Mouse (Mus musculus) urinary bladder, postnatal 36 days (tissue): ENCODE results near the gene Stoml3.
A peak's percentile ranks its signal among the peaks of the same experiment; 100 is the strongest.

Experiments used
- DNase-seq, 2 experiments: peaks; one replicate each; pipeline ENCODE4 v3.0.0; 2022; ENCODE audit warnings: low spot score in 2 of 2, mixed read lengths in 1 of 2

Gene Stoml3

DNA sequence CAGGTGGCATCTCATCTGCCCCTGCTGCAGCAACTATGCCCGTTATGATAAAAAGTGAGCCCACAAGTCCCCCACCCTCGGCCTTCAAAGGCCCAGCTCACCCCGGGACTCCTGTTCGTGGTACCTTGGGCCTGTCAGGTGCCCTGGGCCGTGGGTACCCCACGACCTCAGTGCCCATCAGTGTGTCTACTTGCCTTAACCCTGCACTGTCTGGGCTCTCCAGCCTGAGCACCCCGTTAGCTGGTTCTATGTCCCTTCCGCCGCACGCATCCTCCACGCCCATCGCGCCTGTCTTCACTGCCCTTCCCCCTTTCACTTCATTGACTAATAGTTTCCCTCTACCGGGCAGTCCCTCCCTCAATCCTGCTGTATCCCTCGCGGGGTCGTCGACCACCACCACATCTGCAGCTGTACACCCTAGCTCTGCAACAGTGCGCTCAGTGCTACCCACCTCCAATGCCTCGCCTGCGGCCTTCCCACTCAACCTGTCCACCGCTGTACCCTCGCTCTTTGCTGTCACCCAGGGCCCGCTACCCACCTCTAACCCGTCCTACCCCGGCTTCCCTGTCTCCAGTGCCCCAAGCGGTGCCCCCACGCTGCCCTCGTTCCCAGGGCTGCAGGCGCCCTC lies 9.9 kb upstream of the Stoml3 start:
- DNase-seq: no peak

DNA sequence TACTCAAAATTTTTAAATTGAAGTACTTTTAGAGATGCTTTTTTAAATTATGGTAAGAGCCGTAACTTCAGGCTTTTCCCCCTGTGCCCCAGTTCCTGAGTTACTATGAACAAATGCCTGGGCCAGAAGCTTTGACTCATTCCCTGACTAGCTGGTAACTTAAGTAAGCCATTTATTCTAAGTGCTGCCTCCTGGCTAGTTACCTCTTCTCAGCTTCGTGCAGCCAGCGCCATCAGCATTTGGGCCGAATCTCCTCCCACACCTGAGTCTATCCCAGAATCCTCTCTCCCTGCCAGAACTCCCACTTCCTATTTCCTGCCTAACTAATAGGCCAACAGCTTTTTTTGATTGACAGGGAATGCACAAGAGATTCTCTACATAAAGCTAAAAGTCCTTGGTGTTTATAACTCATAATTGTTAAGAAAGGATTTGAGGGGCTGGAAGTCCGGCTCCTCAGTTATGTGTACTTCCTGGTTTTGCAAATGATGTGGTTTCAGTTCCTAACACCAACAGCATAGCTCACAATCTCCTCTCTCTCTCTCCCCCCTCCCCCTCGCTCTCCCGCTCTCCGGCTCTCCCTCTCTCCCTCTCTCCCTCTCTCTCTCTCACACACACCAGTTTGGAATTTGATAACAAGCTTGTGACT lies 4.9 kb upstream of the Stoml3 start:
- DNase-seq: no peak

DNA sequence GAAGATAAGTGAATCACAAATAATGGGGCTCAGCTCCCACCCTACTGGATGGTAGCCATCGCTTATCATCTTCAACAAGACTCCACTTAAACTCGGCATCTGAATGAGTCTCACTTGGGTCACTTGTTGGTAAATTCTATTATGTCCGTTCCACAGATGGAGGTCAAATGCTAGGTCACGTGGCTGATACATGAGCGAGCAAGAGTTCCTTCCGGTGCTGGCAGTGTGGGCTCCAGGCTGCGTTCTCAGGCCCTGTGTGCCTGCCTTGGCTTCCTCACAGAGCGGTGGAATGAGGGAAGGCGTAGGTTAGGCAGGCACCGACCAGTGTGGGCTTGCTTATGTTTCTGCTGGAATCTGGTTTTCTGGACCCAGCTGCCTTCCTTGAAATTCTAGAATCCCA lies 1.9 kb upstream of the Stoml3 start:
- no peak for DNase-seq

DNA sequence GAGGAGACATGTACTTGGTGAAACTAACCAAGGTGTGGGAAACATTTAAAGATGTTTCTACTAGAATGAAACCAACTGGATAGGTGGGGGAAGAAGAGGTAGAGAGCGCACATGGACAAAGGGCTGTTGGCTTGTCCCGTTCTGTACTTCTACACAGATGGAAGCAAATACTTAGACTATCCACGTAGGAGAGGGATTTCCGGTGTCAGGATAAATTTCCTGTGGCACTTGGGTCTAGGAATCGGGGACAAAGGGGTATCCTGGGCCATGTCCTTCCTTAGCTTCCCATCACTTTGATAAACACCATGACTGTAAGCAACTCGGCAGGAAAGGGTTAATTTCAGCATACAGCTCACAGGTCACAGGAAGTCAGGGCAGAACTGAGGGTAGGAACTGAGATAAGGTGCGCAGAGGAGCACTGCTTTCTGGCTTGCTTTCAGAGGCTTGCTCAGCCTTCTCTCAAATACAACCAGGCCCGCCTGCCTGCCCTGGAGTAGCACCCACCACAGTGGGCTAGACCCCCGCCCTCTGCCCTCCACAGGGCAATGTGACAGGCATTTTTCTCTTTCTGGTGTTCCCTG lies 1.4 kb upstream of the Stoml3 start:
- DNase-seq: no peak

DNA sequence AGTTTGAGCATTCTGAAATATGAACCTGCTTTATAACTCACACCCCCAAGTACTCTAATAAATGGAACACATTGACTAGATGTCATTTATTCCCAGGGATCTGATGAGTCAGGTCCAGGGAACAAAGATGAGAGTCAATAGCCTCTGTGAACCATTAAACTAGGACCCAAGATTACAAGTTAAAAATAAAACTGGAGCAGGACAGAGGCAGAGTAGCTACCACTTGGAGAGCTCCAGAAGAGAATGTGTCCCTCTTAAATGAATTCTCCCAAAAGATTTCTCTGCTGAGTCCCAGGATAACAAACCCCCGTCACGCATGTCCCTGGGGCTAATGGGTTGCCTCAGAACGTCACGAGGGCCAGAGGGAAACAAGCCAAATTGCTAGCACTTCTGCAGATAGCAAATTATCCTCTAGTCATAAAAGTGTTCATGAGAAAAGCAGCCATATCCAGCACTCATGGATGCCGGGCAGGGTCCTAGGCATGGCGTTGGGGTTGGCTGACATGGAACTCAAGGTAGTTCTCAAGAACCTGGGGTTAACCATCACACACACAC lies 10.0 kb downstream of the Stoml3 start:
- no peak for DNase-seq

DNA sequence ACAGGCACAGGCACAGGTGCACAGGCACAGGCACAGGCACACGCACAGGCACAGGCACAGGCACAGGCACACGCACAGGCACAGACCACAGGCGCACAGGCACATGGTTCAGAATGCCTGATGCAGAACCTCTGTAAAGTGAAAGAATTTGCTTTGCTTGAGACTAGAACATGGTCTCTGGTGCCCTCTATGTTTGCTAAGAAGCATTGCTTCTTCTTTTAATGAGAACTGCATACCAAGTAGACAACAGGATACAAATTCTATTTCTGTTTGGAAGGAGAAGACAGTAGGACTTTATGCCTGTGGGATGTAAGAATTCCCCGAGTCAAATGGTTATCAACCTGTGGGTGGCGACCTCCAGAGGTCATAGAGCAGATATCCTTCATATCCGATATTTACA lies 14.0 kb downstream of the Stoml3 start:
- DNase-seq: no peak

DNA sequence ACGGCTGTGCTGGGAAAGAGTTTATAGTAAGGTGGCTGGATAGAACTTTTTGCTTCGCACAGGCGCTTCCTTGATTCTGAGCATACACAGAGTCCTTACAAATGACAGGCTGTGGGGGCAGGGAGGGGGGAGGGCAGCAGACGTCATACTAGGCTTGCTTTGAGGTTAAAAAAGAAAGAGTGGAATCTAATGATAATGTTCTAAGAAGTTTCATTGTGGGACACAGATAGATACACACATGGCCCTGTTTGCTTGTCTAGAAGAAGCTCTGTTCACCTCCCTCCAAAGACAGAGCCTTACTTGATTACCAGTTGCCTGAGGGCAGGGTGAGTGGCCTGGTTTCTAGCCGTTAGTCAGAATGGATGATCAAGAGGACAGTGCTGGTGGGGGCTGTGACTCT lies 24.6 kb downstream of the Stoml3 start:
- DNase-seq: no peak

DNA sequence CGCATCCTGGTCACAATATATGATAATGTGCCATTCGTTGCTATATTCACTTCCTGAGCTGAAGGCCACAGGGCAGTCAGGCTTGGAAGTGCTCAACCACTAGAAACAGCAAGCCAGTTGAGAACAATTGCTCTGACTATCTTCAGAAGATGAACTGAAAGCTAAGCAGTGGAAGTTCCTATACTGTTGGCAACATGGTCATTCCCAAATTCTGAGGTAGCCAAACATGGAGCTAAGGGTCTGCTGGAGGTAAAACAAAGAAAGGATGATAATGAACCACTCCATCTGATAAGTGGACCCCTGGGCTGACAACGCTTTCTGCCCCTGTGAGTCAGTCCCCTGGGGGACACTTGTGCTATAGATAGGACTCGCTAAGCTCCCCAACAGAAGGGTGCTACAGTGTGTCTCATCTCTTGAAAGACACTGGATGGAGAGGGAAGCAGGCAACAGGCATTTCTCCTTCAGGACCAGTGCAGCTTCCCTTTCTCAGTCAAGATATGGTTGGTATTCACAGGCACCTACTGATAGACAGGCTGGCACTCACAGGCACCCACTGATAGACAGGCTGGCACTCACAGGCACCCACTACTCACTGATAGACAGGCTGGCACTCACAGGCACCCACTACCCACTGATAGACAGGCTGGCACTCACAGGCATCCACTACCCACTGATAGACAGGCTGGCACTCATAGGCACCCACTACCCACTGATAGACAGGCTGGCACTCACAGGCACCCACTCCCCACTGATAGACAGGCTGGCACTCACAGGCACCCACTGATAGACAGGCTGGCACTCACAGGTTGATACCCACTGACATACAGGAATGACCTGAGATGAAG lies 26.0 kb downstream of the Stoml3 start:
- no peak for DNase-seq

DNA sequence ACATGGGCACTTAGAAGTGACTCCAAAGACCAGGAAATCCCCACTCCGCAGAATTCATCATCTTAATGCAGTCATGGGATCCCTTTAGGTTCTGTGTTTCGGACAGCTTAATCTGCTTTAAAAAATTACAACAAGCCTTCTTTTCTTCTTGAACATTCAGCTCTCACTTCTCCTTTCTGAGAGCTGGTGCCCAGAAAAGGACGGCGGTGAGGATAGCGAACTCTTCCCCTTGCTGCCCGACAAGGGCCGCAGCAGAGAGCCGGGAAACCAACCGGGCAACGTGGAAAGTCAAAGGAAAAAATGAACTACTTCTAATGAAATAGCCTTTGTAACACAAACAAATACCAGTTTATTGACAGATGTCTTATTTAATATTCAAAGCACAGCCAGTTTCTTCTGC lies 34.3 kb downstream of the Stoml3 start:
- DNase-seq: no peak

DNA sequence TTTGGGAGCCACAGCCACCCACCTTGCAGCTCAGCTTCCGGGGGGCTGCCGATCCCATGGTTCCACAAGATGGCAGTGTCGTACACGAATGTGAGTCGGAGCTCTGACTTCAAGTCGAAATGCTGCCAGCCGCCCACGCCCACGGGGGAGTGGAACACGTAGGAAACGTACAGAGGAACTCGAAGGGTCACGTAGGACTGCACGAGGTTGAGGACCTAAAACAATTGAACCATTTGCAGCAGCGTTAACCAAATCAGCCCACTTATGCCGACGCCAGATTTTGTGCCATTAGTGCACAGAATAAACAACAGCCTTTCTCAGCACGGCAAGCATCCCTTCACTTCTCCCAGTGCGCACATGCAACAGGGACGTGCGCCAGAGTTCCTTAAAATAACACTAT lies 37.3 kb downstream of the Stoml3 start:
- DNase-seq: peak; percentile 53 to 57

DNA sequence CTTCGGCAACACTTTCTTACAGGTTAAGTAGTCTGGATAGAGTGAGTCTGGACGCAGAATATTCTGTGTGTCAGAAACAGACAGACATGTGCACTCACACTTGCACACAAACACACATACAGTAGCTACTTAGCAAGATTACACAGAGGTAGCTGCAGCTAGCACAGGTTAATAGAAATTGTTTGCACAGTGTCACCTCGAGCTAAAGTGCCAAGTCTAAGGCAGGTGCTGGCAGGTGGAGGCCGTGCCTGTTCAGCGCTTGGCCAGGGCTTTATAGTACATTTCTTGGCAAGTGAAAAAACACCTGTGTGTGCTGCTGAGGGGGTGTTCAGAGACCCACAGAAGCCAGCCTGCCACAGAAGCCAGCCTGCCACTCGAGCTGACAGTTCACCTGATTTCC lies 41.9 kb downstream of the Stoml3 start:
- no peak for DNase-seq

DNA sequence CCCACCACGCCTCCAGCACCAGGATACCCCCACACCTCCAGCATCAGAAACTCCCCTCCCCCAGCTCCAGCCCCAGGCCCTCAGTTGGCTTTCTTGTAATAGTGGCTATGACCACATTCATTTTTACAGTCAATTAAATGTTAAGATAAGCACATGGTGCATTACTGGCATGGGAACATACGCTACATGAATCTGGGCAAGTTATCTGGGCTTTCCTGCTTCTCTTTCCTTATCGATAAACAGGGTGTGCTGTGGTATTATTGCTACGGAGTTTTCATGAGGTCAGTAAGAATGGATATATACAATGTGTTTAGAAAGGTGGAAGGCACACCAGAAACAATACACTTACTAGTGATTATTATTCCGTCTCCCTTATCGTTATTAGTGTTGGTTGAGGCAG lies 43.6 kb downstream of the Stoml3 start:
- no peak for DNase-seq

DNA sequence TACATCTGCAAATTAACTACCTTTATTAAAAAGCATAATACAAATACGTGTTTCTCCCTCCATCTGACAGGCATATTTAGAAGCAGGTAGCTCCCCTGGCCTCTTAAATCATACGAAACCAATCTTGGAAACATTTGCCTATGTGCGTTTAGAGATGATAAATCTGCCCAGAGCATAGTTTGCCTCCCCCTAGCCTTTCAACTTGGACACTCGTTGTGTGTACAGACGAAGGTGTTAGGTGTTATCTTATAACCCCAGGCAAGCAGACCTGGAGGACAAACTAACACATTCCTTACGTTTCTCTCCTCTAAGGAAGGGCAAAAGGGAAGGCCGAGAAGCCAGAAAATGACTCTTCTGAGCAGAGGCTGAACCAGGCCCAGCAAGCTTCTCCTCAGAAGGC lies 64.2 kb downstream of the Stoml3 start:
- DNase-seq: no peak

DNA sequence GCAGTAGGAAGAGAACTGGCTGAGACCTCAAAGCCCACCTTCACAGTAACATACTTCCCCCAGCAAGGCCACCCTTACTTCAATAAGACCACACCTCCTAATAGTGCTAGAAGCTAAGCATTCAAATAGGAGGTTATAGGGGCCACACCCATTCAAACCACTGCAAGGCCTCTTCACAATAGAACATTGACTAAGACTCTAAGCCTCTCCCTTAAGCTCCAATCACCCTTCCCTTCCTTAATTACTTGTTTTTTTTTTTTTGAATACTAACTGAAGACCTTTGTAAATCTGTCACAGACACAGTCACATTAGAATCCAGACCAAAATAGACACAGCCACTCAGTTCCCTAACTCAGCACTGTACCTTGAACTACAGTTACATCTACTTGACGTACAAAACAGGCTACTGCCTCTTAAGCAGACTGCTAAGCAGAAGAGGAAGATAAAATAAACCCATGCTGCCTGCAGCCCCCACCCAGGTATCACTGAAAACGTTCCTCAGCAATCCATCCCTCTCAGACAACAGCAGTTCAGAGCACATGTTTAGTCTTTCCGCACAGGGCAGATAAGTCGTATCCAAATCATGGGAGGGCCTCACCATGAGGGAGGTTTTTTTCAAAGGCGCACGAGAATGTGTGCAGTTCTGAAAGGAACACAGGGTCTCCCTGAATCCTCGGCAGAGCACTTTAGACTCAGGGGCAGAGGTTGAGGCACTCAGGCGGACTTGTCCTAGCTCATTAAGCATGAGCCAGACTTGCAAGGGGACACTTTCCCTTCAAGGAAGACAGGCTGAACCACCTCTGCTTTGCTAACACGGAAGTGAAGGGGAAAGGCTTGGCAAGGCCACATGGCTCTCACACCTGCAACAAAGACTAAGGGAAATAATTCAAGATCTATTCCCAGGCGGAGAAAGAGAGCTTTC lies 66.8 kb downstream of the Stoml3 start:
- no peak for DNase-seq

DNA sequence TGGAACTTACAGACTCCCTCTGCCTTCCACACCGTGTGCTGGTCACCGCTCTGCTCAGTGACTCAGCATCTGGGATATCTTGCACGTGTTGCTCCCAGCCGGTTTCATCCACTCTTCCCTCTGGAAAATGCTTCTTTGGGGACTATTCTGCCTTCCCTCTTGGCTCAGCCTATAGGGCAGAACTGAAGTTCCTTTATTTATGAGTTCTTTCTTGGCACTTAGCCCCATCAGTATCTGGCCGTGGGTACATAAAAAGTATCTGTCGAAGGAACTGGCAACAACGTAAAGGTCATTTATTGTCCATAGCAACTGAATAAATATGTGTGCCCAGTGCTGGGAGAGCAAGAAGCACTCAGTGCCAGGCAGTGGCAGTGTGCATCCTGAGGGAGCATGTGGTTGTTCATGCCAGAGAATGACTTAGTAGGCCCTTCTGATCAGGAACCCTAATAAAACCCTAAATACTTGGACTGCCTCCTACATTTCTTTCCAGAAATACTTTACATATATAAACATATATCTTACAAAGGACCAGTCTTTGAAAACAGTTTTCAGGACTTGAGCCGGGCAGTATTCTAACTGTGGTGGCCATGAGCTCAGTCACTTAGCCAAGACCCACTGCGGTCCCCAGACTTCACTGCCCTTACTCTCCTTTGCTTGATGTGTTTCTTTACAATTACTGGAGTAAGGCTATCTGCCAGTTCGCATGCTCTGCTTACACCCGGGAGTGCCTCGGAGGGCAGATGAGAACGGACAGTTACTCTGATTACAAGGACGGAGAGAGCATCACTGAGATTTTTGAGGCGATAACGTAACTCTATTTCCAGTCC lies 69.1 kb downstream of the Stoml3 start:
- DNase-seq: no peak
